Mouse (Mus musculus) ES-E14 (cell line): ENCODE measurements at regions not wholly inside any gene's neighbourhood (a gene's known extent, or its start where the extent isn't known, plus 50 kb on each side); places are given as distances from the start of the nearest gene placed in this dataset.
"Not testable (repeated sequence)": the region's sequence is repeated elsewhere in the genome, so short reads cannot be mapped to it uniquely, and the experiment has no call there.

ENCODE experiments used
- DNase-seq: peaks from one replicate; pipeline ENCODE4 v3.0.0-alpha.2; 2013; ENCODE audit warnings: low read depth, low spot score
- H3K27ac ChIP-seq: 2 replicates; pipeline ENCODE4 v1.5.1; 2012; ENCODE audit warnings: low read depth, mild to moderate bottlenecking, low read length, moderate library complexity, mixed read lengths; ENCODE audit not compliant: poor library complexity, insufficient read depth, severe bottlenecking
- H3K36me3 ChIP-seq: 2 replicates; pipeline ENCODE4 v1.6.1; 2012; ENCODE audit warnings: mild to moderate bottlenecking, low read length, moderate library complexity, mixed read lengths; ENCODE audit not compliant: control insufficient read depth, poor library complexity, insufficient read depth, severe bottlenecking
- H3K4me1 ChIP-seq, 2 experiments: fragments of 150-350 bp in 1 of 2; sonication (generic) in 1 of 2; 2 replicates each; pipeline ENCODE4 v1.6.1; 2012; ENCODE audit warnings: low read length in 2 of 2, mild to moderate bottlenecking in 1 of 2, mixed read lengths in 1 of 2; ENCODE audit not compliant: control insufficient read depth in 2 of 2, insufficient read depth in 2 of 2, poor library complexity in 1 of 2
- H3K4me3 ChIP-seq, 2 experiments: fragments of 150-350 bp in 1 of 2; sonication (generic) in 1 of 2; 2 replicates each; pipeline ENCODE4 v1.5.1; 2012; ENCODE audit warnings: low read length in 2 of 2, low read depth in 1 of 2, mild to moderate bottlenecking in 1 of 2, mixed read lengths in 1 of 2; ENCODE audit not compliant: insufficient read depth in 1 of 2, poor library complexity in 1 of 2, severe bottlenecking in 1 of 2
- H3K9ac ChIP-seq: 2 replicates; pipeline ENCODE4 v1.6.1; 2012; ENCODE audit warnings: low read depth, mild to moderate bottlenecking, low read length, mixed read lengths; ENCODE audit not compliant: poor library complexity, insufficient read depth, severe bottlenecking
- H3K9me3 ChIP-seq: fragments of 150-350 bp; sonication (generic); 2 replicates; pipeline ENCODE4 v1.6.1; 2012; ENCODE audit warnings: low read depth, mild to moderate bottlenecking, low read length; ENCODE audit not compliant: control insufficient read depth, insufficient read depth
- CHD2 ChIP-seq: IDR thresholded peaks from 2 replicates; pipeline ENCODE4 v1.6.1; 2014; ENCODE audit warnings: mild to moderate bottlenecking, low read depth, low read length, inconsistent platforms
- HCFC1 ChIP-seq: IDR thresholded peaks from 2 replicates; pipeline ENCODE4 v1.6.1; 2012; ENCODE audit warnings: low read length, inconsistent platforms, borderline replicate concordance; ENCODE audit not compliant: insufficient read depth
- MAFK ChIP-seq: IDR thresholded peaks from 2 replicates; pipeline ENCODE4 v1.6.1; 2014; ENCODE audit warnings: mild to moderate bottlenecking, low read depth, low read length, inconsistent platforms; ENCODE audit not compliant: insufficient read depth
- ZC3H11A ChIP-seq: IDR thresholded peaks from 2 replicates; pipeline ENCODE4 v1.6.1; 2012; ENCODE audit warnings: low read depth, mild to moderate bottlenecking, inconsistent platforms, low read length, borderline replicate concordance
- ZNF384 ChIP-seq: IDR thresholded peaks from 2 replicates; pipeline ENCODE4 v1.6.1; 2012; ENCODE audit warnings: low read depth, low read length, inconsistent platforms
- in situ Hi-C, 2 experiments: fragments of 600-800 bp; cut with MboI; formaldehyde crosslinking; loops; one replicate each; pipeline ENCODE4 v1.15.1; 2025; ENCODE audit warnings: low sequenced_read_pairs in 2 of 2, inconsistent platforms in 1 of 2; ENCODE audit not compliant: unreplicated experiment in 2 of 2

GRCm38 (mm10) chr15:89730320-89730719, 111.3 kb downstream of the Syt10 start:
- H3K4me3 ChIP-seq = no peak overlapping the region; a peak in 1 of 4 replicates
- H3K36me3 ChIP-seq = no peaks in the 10 kb centered on the region
- H3K9me3 ChIP-seq = no peaks in the 10 kb centered on the region
- TF ChIP-seq ZC3H11A (peak; percentile 60), CHD2 (no peak), ZNF384 (no peak)
- no peak overlapping the region for H3K9ac ChIP-seq
- no peak overlapping the region for H3K27ac ChIP-seq
- in situ Hi-C loops = no loop called here
- H3K4me1 ChIP-seq = peaks cover 0 to 2% of the 10 kb centered on the region in 2 experiments; a peak in 1 of 4 replicates
- peak; percentile 54 for DNase-seq

DNA sequence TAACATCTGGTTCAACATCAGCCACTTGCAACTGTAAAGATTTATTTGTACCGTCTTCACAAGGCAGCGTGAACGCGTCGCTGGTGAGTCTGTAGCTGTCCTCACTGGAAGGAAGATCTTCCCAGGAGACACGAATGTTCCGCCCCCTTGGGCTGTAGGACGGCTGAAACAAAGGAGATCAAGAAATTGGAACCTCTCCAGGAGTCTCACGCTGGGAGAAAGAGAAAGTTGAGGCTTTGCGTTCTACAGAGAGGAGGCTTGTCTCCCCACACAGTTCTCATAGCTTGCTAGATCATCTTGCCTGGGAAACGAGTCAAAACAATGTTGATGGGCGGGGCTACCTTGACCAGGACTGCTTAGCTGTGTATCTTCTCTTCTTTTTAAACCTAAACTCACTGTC, 117.3 kb downstream of the Syt10 start:
- no peak overlapping the region for H3K27ac ChIP-seq
- H3K9me3 ChIP-seq = no peaks in the 10 kb centered on the region
- TF ChIP-seq ZNF384 (no peak), ZC3H11A (no peak)
- H3K9ac ChIP-seq = no peak overlapping the region
- H3K4me3 ChIP-seq = no peak overlapping the region
- H3K4me1 ChIP-seq = no peaks in the 10 kb centered on the region
- DNase-seq = peak; percentile 11
- no peaks in the 10 kb centered on the region for H3K36me3 ChIP-seq
- in situ Hi-C loops = no loop called here

DNA sequence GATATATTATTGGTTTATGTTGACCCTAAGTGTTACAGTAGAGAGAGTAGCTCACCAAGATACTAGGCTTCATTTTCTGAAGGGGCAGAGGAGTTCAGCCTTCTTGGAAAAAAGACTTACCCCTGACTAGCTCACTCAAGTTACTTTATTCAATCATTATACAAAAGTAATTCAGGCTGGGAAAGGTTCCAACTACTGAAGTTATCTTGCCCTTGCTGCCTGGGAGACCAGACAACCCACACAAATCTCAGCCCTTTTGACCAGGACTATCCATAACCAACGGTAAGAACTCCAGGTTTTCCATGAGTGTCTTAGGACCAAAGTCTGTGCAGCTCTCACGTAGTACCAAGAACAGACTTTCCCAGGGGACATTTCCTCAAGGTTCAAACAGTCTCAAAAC, 105.5 kb upstream of the Rabl2 start:
- Histone ChIP-seq H3K36me3 (no peaks in the 10 kb centered on the region), H3K4me1 (no peaks in the 10 kb centered on the region), H3K27ac (no peak overlapping the region), H3K9ac (no peak overlapping the region), H3K9me3 (no peaks in the 10 kb centered on the region), H3K4me3 (no peak overlapping the region)
- DNase-seq = no peak
- TF ChIP-seq CHD2 = no peak
- TF ChIP-seq HCFC1 = no peak
- TF ChIP-seq ZNF384 = no peak
- TF ChIP-seq ZC3H11A = no peak
- no peak for TF ChIP-seq MAFK
- in situ Hi-C loops = no loop called here

DNA sequence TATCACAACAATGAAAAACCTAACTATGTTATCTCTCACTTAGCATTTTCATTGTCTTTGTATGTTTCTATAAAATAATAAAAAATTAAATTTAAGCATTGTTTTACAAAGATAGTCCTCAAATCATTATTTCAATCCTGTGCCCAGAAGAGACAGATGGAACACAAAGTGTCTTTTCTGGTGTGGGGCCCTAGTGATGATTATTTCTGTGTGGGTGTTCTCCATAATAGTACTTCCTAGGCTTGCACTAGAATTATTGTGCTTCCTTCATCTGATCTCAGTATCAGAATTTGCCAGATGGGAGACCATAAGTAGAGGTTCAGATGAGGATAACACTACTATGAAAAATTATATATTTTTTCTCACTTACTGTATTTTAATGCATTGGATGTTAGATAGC, 84.6 kb upstream of the Rabl2 start:
- in situ Hi-C loops = no loop called here
- Histone ChIP-seq H3K4me3 (no peak overlapping the region), H3K27ac (no peak overlapping the region), H3K4me1 (no peaks in the 10 kb centered on the region), H3K36me3 (no peaks in the 10 kb centered on the region), H3K9me3 (no peaks in the 10 kb centered on the region), H3K9ac (no peak overlapping the region)
- DNase-seq = no peak
- TF ChIP-seq ZNF384 (no peak), HCFC1 (no peak), CHD2 (no peak), ZC3H11A (no peak), MAFK (no peak)

- DNase-seq = peak; percentile 37
- H3K4me1 ChIP-seq, H3K9me3 ChIP-seq, H3K4me3 ChIP-seq, H3K9ac ChIP-seq, in situ Hi-C loops, H3K36me3 ChIP-seq: not testable (repeated sequence)
- peak overlapping the region; percentile 93 for H3K27ac ChIP-seq
Measured at GRCm38 (mm10) chr15:89656558-89656957, 64.8 kb upstream of the Rabl2 start.
